Mouse (Mus musculus): ENCODE measurements around the gene Npas2. TPM values are rescaled to one million over a fixed set of nuclear protein-coding genes. Genes with fewer than 3 reads are reported as not detected.

The Npas2 gene
- total RNA-seq, 2 experiments from 2014 or later = 3.9 to 4.5 TPM

DNA sequence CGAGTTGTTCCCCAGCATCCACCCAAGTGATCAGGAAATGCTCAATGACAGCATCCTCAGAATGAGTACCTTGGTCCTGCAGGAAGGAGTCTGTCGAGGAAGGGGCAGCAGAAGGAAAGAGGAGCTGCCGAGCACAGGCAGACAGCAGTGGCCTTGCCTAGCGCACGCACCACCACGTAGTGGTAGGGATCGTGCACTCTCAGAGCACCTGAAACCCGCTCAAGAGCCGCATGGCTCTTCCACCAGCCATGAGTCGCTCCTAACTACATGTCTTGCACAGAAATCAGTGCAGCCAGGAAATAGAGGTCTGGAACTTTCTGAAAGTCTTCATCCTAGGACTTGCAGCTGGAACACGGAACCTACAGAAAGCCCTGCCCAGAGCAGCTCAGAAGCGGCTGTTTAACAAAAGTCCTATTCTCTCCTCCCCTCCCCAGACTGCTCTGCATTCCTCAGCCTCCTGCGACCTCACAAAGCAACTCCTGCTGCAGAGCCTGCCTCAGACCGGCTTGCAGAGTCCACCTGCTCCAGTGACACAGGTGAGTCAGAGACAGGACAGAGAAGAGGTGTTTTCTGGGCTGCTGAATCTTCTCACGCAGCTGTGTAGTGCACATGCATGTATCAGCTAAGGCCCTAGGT, 142.1 kb downstream of the Npas2 start:
- no peak for DNase-seq

DNA sequence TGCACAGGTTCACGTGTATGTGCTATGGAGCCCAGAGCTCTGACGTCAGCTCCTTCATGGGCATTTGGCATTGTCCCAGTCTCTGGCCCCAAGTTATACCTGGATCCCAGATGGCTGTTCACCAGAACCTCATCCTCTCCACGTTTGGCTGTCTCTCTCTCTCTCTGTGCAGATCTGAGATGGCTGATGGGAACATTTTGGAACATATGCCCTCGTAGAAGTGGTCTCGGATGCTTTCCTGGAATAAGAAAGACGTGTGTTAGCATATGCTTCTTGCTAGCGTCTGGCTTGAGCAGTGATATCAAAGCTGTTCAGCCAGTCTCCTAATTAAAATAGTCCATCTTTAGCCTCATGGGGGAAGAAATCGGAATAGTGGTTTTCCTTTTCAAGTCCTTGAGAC, 143.3 kb downstream of the Npas2 start:
- DNase-seq = no peak

DNA sequence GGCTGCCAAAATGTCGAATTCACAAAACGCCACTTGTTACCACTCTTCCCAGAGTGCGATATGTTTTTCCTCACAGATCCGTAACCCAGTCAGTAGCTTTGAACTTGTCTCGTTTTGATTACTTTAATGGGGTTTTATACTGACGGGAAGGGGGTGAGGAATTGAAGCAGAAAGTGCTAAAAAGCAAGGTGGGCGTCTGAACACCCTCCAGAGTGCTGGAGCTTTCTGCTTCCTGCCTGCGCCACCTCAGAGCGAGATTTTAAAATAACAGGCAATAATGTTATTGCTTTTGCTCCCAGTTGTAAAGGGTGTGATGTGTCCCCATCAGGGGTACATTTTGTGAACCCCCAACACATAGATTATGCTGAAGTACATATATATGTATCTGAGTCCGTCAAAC, 145.3 kb downstream of the Npas2 start:
- DNase-seq = no peak

DNA sequence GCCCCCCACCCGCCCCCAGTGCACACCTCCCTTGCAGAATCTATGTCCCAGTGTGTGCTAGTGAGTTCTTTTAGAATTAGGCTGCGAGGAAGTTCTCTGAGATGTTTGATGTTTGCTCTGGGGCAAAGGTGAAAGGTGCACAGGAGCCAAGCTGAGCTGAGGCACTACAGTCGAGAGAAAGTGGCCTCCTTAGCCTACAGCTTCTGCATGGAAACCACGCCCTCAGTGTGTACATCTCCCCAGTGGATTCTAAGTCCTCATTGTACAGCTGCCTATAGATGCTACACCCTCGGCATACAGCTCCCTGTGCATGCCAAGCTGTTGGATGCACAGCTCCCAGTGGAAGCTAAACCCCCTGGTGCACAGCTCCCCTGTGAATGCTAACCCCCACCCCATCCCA, 145.9 kb downstream of the Npas2 start:
- no peak for DNase-seq

DNA sequence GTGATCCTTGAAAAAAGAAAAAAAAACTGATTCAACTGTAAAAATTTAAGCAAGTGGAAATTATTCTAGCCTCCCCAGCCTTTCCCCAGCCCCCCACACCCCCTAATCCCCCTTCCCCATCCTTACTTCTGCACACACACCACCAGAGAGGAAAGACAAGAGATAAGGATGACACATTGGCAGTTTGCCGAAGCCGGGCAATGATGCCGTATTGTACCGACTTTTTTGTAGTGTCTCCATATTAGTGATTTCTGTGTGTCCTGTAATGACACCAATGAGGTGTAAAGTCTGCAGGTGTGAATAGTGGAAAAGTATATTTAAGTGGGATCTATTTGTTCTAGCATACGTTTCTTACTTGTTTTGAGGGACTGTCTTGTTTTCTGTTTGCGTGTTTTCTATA, 146.6 kb downstream of the Npas2 start:
- no peak for DNase-seq

DNA sequence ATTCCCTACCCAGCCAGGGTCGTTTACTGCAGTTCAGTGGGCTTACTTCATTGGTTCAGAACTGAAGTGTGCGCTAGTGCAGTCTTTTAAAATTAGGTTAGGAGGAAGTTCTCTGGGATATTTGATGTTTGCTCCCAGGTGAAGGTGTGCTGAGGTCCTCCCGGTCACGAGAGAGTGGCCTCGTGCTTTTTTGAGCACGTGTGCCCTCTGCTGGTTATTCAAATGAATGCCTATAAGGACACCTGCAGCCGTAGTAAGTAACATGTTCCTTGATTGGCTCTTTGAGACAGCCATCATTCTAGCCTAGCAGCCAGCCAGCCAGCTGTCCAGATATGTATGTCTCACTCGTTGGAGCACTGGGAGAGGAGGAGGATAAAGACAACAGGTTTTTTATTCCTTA, 147.1 kb downstream of the Npas2 start:
- peak; percentile 20 for DNase-seq

DNA sequence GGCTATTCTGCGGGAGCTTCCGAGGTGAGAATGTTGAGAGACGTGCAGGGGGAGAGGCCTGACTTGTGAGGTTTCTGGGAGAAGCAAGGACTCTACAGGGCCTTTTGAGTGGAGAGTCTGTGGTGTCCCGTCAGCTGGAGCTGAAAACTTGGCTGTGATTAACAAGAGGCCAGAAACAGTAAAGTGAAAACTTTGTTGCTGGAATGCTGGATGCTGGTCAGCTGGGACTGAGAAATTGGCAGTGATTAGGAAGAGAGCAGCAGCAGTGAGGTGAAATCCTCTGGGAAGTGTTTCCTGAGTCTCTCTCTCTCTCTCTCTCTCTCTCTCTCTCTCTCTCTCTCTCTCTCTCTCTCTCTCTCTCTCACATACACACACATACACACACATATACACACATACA, 148.3 kb downstream of the Npas2 start:
- no peak for DNase-seq

DNA sequence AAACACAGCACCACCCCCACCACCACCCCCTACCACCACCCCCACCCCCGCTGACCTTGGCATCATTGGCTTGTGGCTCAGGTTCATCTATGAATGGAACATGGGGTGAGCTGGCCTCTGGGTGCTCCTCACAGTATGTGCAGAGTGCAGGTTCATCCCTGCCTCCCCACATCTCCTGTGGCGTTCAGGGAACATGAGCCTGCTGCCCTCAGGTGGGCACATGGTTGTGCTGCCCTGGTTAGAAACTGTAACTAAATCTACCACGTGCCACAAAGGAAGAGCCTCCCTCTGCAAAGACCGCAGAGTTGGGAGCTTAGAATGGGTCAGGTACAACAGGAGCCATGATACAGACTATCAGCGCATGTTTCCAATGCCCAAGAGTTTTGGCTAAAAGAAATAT, 149.7 kb downstream of the Npas2 start:
- no peak for DNase-seq

DNA sequence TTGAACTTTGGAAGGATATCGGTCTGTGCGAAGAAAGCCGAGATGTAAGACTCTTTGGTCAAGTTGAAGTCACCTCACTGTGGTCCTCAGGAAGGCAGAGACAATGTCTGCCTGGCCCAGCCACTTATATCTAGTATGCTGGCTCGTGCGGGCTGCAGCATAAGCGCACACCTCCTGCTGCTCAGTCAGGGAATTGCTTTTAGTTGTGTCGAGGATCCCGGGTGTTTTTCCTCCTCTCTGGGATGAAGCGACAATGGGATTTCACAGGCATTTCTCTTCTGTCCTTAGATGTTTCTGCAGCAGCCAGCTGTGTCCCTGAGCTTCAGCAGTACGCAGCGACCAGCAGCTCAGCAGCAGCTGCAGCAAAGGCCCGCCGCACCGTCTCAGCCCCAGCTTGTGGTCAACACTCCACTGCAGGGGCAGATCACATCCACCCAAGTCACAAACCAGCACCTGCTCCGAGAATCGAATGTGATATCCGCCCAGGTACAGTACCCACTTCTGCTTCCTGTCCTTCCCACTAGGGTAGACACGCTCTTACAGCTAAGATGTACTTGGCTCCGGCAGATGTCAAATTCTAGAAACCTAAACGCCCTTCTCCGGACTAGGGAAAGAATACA, 151.6 kb downstream of the Npas2 start:
- no peak for DNase-seq

DNA sequence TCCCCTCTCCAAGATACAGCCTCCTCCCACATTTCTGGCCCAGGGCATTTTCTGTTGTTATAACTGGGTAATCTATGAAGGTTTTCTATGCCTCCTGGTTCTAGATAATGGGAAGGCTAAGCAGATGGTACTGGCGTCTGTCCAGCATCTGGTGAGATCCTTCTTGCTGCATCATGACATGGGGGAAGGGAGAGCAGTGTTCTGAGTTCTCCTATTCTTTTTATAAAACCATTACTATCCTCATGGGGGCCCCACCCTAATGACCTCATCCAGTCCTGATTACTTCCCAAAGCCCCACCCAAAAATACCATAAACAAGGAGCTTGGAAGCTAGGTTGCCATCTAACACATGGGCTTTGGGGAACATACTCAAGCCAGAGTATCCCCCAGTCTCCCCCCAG, 155.5 kb downstream of the Npas2 start:
- DNase-seq = no peak

DNA sequence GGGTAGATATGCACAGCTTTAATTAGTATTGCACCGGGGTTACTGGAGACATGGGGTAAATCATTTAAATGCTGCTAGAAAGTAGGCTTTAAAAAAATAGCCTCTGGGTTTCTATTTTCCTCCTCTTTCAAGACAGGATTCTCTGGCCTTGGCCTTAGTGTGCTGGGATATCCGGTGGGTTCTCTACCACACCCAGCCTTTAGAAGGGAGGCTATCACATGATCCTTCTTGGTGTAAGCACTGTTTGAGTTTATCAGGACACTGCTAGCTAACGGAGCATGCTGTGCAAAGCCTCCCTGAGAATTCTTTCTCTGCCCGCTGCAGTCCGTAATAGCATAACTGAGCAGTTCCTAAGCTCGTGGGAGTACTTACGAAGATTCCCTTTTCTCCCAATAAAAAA, 155.9 kb downstream of the Npas2 start:
- no peak for DNase-seq

DNA sequence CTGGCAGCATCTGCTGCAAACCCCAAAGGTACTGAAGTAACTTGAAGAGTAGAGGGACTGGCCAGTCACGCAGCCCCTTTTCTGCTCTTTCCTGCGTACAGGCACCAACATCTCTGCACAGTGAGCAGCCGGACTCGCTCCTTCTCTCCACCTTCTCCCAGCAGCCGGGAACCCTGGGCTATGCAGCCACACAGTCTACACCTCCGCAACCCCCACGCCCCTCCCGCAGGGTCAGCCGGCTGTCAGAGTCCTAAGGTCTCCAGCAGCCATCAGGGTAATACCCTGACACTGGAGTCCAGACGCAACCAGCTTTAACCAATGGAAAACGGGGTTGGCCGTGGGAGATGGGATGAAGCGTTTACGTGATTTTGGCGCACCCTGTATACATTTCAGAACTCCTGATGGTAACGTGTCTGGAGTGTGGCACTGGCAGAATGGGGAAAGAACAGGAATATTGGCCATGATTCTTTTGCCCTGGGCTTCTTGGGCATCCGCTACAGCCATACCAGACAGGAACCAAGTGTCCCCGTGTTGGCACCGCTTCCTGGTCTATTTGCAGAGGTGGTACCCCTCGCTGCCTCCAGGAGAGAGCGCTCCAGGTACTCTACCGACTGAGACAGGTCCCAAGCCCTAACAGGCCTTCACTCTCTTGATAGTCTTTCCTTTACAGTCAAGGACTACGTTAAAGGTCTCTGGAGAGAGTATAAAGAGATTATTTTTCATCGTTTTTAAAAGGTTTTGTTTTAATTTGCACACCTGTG, 168.4 kb downstream of the Npas2 start:
- no peak for DNase-seq

DNA sequence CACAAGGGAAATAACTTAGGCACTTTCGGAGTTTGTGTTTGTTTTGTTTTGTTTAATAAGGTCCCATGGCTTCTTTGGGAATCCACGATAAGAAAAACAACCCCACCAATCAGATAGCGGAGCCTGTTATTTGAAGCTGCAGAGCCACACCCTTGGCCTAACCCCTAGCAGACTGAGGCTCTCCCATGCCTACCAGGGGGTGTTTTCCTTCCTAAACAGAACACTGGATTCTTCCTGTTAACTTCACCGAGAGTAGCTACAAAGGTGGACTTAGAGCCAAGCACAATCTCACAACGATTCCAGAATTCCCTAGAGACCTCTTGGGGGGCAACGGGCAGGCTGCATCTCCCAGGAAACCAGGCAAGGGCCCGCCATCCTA, 169.0 kb downstream of the Npas2 start:
- no peak for DNase-seq

DNA sequence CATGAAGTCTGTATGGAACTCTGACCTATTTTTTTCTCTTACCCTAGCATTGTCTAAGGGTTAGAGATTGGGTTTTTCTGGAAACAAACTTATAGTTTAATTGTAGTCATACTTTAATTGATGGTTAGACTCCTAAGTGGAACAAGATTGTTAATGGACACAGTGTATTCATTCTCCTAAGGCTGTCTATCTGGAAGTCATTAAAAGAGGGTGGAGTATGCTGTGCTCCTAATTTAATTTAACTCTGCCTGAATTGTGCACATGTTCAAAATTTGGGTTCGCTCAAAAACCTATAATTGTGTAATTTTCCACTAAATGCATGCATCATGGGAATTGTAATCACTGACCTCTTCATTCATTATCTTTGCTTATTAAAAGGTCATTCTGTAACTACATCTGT, 172.0 kb downstream of the Npas2 start:
- DNase-seq = no peak

DNA sequence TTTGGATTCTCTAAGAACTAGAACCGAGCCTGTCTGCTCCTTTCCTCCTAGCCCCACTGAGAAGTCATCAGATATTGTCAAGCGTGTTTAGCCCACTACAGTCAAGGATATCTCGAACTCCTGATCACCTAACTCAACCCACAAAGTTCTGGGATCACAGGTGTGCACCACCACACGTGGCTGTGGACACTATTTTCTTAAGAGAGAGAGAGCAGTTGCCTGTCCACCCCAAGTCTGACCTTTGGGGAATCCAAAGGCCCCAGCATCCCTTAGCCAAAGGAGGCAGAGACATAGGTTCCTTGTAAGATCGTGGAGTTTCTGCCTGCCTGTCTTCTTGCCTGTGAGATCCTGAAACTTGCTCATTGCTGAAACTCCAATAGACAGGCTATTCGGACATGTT, 173.5 kb downstream of the Npas2 start:
- no peak for DNase-seq

DNA sequence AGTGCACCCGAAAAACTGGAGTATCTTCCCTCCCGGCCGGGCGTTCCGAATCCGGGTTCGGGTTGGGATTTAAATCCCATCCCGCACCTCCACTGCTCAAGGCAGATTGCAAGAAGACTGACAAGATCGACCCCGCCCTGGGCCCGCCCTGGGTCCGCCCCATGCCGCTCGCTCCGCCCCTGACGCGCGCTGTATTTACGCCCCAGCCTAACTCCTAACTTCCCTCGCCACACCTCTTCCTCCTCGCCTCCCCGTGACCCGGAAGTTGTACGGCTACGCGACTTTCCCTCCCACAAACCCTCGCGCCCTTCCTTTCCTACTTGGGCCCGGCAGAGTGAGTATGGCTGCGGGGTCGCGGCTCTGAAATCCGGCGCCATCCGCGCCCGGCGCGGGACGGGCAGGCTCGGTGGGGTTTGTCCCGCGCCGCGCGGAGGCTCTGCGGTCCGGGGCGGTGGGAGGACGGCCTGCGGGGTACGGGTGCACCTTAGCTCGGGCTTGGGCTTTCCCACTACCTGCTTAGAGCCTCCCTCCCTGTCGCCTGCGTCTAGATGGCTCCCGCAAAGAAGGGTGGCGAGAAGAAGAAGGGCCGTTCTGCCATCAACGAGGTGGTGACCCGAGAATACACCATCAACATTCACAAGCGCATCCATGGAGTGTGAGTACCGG, 174.2 kb downstream of the Npas2 start, which contains the start of gene Rpl31:
TSS of gene Rpl31 (plus strand) at position 242 of the 666 bp plus-strand sequence.
- DNase-seq = peak; percentile 97

DNA sequence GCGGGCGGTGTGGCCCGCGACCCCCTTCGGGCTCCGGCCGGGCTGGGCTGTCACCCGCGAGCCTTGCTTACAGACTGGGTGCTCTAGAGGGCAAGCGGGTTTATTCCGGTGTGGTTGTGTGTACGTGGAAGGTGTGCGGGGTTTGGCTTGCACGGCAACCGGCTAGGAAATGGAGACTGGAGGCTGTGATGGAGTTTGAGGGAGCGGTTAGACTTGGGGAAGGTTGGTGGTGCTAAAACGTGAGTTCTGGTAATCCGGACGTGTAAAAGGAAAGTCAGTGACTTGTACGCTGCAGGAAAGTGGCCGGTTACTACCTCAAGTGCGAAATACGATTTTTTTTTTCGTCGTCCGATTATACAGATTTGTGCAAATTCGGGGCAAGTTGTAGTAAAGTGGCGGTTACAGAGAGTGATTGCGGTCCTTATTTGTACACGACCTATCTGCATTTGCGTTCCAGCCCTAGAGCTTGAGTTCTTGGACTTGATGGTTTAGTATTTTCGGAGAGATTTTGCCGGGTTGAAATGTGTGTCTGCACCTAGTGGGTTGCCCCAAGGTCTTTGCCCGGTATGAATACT, 174.8 kb downstream of the Npas2 start:
- peak; percentile 40 for DNase-seq

DNA sequence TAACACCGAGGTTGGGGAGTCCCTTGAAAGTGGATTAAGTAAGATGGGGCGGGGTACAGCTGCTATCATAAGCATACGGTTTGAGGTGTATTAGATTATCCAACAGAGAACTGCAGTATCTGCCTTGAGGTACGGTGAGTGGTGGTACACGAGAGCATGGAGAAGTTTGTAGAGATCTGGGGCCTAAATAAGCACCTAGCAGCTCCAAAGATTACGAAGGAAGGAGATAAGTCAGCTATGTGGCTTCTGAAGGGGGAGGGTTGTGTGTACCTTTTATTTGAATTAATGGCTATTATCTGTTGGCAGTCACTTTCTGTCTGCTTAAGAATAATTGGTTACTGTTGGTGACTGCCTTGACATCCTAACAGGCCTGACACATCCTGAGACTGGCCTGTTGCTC, 176.9 kb downstream of the Npas2 start:
- DNase-seq = no peak

DNA sequence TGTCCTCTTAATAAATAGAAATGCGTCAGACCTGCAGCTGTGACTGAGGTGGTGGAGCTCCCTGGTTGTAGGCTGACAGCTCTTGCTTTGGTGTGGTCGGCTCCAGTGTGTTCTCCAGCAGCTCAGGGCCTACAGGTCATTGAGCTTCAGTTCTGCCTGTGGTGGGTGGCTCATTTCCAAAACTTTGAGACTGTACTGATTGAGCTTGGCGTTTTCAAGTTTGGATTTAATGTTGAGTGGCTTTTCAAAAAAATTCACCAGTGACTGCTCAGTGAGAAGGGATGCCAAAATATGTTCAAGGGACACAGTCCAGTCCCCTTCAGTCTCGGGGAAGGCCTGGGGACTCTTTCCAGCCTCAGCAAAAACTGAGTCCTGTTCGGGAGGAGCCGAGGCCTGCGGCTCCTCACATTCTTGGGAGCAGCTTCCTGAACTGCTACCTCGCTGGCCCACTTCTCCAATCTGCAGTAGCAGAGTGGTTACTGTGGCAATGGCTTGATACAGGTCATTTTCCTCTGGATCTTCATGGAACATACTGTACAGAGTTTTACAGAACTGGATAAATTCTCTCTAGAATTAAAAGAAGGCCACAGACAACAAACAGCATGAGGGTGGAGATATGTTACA, 178.8 kb downstream of the Npas2 start:
- no peak for DNase-seq

DNA sequence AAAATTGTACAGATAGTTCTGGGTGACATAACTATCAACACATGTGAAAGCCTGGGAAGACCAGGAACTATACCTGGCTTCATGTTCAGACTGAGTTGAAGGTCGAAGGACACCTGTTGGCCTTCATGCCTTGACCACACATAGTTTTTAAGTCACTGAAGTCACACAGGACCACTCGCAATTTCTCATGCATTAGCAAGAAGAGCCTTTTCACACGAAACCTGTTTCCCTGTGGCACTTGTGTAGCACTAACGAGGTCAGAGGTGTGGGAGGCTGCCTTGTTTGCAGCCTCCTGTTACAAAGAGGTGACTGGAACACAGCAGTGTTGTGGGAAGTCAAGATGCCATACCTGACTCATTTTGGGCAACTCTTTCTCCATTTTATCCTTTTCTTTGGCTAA, 179.8 kb downstream of the Npas2 start:
- no peak for DNase-seq

DNA sequence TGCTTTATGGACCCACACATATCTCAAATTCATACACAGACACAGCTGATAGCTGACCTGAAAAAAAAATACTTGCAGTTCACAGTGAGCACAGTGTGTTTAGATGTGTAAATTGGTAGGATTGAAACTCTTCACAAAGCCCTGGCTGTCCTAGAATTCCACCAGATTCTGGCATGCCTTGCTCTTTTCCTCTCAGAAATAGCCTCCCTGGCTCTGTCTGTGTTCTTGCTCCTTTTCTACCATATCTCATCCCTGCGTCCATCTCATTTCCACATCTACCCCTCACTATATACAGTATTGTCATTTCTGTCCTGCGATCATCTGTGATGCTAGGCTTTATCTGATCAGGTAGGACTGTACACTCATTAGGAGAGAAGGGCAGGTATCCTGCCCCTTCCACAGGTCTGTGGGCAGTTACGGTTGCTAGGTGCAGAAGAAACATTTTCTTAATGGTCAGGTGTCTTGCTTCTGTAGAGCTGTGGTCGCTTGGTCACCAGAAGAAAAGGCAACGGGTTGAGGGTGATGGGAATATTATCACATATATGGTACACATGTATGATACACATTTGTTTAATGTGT, 180.8 kb downstream of the Npas2 start:
- DNase-seq = no peak

DNA sequence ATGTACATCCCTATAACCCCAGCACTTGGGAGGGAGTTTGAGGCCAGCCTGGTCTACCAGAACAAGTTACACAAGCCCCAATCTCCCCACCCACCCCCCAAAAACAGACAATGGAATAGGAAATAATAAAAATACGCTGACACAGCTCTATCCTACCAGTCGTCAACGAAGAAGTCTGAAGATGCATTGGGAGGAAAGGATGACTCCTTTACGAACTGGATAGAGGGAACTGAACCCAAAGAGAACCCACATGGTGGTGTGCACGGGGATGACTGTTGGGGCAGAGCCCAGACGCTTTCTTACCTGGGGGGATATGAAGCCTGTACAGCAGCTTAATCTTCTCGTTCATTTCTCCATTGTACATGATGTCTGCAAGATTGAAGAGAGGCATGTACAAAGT, 182.6 kb downstream of the Npas2 start:
- DNase-seq = no peak
